Mouse (Mus musculus): ENCODE data around the gene 2010111I01Rik.

2010111I01Rik gene

GRCm38 (mm10) chr13:63154851-63155571 lies 190.3 kb downstream of the 2010111I01Rik start:
- DNase-seq (ENCODE audit: low spot score) = no peak

- peak; percentile 4 for DNase-seq (ENCODE audit: low spot score)
Observed at GRCm38 (mm10) chr13:63156264-63156663, 191.6 kb downstream of the 2010111I01Rik start.

GRCm38 (mm10) chr13:63170282-63171073 lies 205.8 kb downstream of the 2010111I01Rik start:
- no peak for DNase-seq (ENCODE audit: low spot score)

DNA sequence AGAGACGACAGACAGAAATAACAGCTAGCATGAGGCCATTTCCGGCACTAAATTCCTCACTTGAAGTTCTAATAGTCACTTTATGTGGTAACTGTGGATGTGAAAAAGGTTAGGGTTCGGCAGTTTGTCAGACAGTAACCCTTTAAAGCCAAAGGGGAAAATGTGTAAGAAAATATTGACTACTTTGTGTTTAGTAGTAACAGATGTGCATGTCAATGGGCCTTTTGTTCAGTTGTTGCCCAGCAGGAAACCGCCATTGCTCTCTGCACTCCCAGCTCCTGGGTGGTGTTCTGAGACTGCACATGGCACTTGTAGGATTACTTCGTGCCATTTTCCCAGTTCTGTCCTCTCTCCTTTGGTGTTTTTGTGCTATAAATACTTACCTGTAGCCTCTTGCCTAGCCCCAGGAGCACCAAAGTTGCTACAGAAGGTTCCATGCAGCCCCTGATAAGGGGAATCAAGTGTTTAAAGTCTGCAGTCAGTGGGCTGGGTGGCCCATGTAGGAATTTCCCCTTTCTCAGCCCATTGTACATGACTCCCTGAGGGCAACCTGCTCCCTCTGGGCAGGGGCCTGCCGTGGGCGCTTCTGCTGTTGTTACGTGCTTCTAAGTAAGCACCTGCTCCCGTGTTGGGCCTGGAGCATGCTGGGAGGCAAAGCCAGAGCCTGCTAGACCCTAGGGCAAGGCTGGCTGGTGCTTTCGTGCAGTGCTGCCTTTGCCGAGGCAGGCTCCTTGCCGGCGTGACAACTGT lies 206.8 kb downstream of the 2010111I01Rik start:
- no peak for DNase-seq (ENCODE audit: low spot score)

- DNase-seq (ENCODE audit: low spot score) = no peak
Observed at GRCm38 (mm10) chr13:63172097-63172445, 207.4 kb downstream of the 2010111I01Rik start.

GRCm38 (mm10) chr13:63174252-63175020 lies 209.7 kb downstream of the 2010111I01Rik start:
- DNase-seq (ENCODE audit: low spot score) = no peak

GRCm38 (mm10) chr13:63176131-63176530 lies 211.4 kb downstream of the 2010111I01Rik start:
- no peak for DNase-seq (ENCODE audit: low spot score)

DNA sequence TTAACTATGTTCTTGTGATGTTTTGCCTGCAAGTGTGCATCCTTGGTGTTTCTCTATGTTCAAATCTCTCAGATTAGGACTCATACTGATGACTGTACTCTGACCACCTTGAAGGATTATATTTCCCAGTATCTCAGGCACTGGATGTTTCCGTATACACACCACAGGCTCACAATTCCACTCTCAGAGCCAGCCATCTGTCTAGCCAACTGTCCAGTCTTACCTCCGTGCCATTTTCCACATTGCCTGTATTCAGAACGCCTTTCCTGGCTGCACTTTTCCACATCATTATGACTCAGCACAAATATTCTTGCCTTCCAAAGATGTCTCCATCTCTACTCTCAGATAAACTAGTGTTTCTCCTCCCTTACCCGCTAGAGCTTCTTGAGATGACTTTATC lies 212.5 kb downstream of the 2010111I01Rik start:
- DNase-seq (ENCODE audit: low spot score) = no peak

DNA sequence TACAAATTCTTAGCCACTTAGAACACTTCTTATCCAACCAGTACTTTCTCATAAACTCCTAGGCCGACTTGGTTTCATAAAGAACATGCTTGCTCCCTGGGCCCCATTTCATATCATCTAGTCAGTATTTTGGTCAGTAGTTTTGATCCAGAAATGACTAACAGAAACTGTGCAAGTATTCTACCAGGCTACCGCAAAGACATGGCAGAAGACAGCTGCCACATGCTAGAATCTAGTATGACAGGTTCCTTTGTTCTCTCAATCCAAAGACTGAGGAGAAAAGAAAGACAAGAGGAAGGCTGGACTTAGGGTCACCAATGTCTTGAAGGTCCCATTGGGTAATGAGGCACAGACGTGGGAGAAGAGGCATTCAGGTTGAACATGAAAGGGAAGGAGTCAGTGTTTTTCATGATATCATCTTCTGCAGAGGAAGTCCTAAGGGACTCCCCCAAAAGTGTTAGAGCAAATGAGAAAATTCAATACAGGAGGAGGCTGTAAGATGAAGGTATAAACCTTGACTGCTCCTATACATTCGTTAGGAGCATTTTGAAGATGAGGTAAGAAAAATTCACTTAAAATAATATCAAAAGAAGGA lies 216.0 kb downstream of the 2010111I01Rik start:
- no peak for DNase-seq (ENCODE audit: low spot score)

DNA sequence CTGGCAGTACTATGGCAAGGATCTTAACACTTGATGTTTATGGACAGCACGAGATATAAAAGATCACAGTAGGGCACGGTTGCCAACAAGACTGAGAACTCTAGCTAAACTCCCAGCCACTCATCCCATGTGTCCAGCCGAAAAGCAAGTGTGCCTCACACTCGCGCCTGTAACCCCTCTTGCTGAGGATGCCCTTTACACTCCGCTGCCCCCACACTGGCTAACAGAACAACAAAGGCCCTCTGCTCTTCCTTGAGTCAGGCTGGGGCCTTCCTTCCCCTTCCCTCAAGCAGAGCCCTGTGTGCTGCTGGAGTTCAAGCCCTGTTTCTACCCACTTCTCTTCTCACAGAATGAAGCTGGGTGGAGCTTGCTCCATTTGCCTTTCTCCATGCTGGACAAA lies 220.3 kb downstream of the 2010111I01Rik start:
- no peak for DNase-seq (ENCODE audit: low spot score)

DNA sequence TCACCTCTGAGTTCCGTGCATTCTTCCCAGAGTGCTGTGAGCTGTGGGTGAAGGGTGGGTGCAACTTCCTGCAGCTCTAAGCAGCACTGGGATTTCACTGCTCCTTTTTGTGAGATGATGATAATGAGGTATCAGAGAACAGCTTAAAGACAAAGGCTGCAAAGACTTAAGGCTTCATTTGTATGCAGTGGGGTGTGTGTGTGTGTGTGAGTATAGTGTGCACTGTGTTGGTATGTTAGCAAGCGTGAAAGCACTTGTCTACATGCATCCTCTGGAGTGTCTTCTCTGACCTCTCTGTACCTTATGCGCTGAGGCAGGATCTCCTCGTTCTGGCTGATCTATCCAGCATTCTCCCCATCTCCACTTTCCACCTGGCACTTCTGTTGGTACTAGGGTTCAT lies 221.5 kb downstream of the 2010111I01Rik start:
- no peak for DNase-seq (ENCODE audit: low spot score)

DNA sequence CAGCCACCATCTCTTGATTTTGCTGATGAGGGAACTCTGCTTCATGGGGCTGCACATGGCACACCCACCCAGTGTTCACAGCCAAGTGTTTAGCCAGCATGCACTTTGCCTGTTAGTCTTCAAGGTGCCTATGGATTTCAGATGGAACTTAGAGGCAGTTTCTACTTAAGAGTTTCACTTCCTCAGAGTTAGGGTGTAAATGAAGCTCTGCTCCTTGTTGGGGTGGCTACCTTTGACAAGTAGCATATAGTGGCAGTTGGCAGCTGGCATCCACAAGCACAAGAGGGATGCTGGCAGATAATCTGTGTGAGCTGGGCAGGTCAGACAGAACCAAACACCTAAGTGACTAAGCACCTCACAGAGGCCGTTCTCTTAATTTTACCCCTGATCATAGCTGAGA lies 221.9 kb downstream of the 2010111I01Rik start:
- DNase-seq (ENCODE audit: low spot score) = no peak

GRCm38 (mm10) chr13:63187145-63188143 lies 222.8 kb downstream of the 2010111I01Rik start:
- no peak for DNase-seq (ENCODE audit: low spot score)

DNA sequence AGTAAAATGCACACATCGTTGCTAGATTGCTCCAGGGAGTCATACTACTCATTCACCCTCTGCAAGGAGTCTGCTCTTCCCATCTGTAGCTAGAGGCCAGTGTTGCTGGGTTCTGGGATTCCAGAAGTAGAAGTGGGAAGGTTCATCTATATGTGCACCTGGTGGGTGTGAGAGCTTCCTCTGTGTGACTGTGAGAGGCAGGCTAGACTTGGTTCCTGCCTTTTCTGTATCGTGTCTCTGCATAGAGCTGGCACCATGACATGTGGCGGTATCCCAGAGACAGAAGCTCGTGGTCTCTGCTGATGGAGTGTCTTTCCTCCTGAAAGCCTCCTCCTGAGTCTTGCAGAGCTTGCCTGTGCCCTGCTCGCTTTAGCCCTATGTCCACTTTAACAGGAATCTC lies 223.6 kb downstream of the 2010111I01Rik start:
- DNase-seq (ENCODE audit: low spot score) = no peak

GRCm38 (mm10) chr13:63188811-63189210 lies 224.1 kb downstream of the 2010111I01Rik start:
- DNase-seq (ENCODE audit: low spot score) = no peak

GRCm38 (mm10) chr13:63193423-63193822 lies 228.7 kb downstream of the 2010111I01Rik start:
- no peak for DNase-seq (ENCODE audit: low spot score)

GRCm38 (mm10) chr13:63198038-63198437 lies 233.3 kb downstream of the 2010111I01Rik start:
- DNase-seq (ENCODE audit: low spot score) = no peak

- DNase-seq (ENCODE audit: low spot score) = no peak
Observed at GRCm38 (mm10) chr13:63199588-63199987, 234.9 kb downstream of the 2010111I01Rik start.

GRCm38 (mm10) chr13:63203502-63204278 lies 239.0 kb downstream of the 2010111I01Rik start:
- no peak for DNase-seq (ENCODE audit: low spot score)

Measured in urinary bladder, postnatal 10 days (tissue).